Mouse (Mus musculus): ENCODE results near the gene Tfb2m. TPM values are rescaled to one million over a fixed set of nuclear protein-coding genes. Genes with fewer than 3 reads are reported as not detected.

Gene Tfb2m
- 9.2 and 31.4 TPM in 2 replicates for total RNA-seq (2015; ENCODE audit: low replicate concordance)
- 7.9 and 13.0 TPM in 2 replicates for total RNA-seq (2017; ENCODE audit: low replicate concordance)

DNA sequence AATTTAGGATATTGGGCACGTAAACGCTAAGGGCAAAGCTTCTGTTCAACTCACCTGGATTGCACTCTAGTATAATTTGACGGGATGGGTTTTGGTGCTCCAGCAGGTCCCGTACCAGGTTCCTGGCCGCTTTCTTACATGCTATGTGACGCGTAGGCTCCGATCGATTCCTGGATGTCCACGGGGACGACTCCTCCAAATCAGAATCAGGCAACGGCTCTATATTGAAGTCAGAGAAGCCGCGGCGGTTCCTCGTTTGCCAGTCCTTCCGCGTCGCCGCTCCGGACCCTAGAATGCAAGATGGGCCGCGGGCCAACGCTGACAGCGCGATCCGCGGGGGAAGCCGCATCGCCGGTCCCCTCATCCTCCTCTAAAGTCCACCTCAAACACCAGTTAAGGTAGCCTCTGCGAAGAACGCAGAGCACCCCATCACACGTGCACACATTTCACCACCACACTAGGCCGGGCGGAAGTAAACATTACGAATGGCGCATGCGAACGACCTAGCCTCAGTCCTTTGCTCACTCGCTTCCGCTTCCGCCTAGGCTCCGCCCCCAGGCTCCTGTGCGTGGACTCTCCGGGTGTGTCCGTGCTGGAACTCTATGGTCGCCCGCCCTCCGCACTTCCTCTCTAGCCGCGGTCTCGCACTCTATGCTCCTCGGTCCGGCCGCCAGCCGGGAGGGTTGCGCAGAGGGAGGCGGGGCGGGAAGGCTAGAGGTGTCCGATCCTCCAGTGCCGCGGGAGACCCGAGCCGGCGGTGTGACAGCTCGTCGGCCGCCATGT lies at the start of gene Tfb2m, which contains the start of gene Cnst:
Gene Tfb2m, minus strand, starts transcription at position 500 of the 783 bp plus-strand sequence.
Gene Cnst, plus strand, starts transcription at position 603 of the 783 bp plus-strand sequence.
- ATAC-seq (replicated peaks; ENCODE audit: low FRiP score, poor library complexity, severe bottlenecking) = peak; percentile 97

DNA sequence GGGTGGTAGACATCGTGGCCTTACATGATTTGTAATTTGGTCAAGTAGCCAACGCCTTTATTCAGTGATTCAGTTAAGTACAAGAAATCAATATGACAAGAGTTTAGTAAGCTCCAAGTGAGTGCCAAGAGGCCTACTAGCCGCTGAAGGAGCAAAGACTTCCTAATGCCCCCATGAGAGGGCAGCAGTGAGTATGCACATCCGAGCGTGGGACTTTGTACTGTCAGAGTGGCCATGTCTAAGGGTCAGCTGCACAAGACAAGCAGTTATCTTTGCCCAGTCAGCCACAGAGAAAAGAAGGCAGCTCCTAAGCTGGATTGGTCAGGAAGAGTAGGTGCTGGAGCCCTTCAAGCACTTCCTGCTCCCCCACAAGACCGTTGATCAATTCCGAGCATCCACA lies 46.9 kb upstream of the Tfb2m start:
- no peak for ATAC-seq (replicated peaks; ENCODE audit: low FRiP score, poor library complexity, severe bottlenecking)

DNA sequence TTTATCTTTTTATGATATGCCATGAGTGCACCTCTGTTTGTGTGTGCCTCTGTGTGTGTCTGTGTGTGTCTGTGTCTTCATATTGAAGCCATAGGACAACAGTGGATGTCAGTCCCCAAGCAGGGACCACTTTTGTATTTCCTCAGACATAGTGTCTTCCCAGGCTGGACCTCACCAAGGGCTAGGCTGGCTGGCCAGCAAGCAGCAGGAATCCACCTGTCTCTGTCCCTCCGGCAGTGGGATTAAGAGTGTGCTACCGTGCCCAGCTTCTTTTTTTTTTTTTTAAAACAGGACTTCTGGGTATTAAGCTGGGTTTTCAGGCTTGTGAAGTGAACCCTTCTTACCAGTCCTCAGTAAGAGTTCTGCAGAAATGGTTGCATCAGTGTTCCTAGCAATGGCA lies 46.1 kb upstream of the Tfb2m start:
- ATAC-seq (replicated peaks; ENCODE audit: low FRiP score, poor library complexity, severe bottlenecking) = no peak

DNA sequence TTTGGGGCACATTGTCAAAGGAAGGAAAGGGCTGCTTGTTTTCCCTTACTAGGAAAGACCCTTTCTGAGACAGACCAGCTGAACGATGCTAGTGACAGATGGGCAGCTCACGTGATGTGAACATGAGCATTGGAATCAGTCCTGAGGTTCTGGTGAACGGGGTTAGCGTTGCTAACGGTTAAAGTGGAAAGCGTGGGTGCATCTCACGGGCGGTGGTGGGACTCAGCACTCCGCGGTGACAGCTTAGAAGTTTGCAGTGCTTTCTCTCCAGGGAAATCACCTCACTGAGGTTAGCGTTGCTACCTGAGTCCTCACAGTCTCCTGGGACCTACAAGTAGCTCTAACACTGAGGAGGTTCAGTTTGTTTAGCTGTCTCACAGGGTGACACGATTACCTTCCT lies 45.6 kb upstream of the Tfb2m start:
- ATAC-seq (replicated peaks; ENCODE audit: low FRiP score, poor library complexity, severe bottlenecking) = no peak

DNA sequence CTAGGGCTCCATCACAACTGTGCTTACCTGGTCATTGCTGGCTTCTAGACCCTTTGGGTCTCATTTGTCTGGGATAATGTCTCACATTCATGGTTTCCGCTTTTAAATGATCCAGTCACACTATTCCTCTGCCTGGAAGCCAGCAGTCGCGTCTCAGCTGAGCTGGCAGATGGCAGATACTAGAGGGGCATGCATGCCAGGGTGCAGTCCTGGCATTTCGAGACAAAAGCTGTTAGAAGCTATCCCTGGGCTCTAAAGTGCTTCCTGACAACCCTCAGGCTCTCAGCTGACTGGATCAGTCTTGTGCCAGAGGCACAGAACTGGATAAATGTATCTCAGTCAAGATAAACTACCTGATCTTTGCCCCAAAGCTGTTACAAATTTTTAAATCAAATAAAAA lies 42.2 kb upstream of the Tfb2m start:
- no peak for ATAC-seq (replicated peaks; ENCODE audit: low FRiP score, poor library complexity, severe bottlenecking)

DNA sequence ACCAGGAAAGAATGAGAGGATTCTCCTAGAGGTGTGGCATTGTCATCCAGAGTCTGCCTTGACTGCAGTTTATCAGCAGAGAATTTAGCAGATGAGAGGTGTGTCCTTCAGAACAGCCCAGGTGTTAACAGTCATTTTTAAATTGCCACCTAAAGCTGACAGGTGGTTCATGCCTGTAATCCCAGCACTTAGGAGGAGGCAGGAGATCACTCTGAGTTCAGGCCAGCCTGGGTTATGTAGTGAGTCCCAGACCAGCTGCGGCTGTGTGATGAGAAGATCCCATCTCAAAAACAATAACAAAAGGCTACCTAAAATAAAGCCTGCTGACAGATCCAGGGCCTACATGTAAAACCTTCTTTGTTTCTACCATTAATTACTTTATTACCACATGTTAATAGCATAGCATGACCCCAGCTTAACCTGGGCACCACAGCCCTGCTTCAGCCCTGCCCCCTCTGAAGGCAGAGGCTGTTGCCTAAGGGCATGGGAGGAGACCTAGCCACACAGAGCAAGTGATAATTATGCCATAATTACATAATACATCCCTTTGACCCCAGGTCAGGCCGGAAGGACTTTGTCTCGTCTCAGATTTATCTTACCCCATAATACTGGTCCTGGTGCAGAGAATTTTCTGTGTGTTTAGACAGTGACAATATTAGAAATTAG lies 40.5 kb upstream of the Tfb2m start:
- ATAC-seq (replicated peaks; ENCODE audit: low FRiP score, poor library complexity, severe bottlenecking) = no peak

DNA sequence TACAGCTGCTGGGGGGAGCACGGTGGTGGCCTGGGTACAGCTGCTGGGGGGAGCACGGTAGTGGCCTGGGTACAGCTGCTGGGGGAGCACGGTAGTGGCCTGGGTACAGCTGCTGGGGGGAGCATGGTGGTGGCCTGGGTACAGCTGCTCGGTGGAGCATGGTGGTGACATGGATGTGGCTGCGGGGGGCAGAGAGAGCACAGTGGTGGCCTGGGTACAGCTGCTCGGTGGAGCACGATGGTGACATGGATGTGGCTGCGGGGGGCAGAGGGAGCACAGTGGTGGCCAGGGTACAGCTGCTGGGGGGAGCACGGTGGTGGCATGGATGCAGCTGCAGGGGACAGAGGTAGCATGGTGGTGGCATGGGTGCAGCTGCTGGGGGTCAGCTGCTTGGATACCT lies 39.6 kb upstream of the Tfb2m start:
- no peak for ATAC-seq (replicated peaks; ENCODE audit: low FRiP score, poor library complexity, severe bottlenecking)

DNA sequence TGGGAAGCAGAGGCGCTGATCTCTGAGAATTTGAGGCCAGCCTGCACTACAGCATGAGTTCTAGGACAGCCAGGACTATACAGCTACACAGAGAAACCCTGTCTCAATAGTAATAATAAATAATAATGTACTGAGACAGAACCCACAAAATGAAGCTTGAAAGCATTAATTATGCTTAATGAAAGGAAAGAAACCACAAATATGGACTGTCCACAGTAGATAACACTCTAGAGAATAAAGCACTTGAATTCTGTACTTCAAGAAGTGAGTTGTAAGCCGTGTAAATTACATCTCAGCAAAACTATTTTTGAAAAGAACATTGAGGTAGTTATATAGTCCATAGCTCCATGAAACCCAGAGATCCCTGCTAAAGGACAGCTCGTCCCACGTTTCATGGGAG lies 38.2 kb upstream of the Tfb2m start:
- ATAC-seq (replicated peaks; ENCODE audit: low FRiP score, poor library complexity, severe bottlenecking) = no peak

DNA sequence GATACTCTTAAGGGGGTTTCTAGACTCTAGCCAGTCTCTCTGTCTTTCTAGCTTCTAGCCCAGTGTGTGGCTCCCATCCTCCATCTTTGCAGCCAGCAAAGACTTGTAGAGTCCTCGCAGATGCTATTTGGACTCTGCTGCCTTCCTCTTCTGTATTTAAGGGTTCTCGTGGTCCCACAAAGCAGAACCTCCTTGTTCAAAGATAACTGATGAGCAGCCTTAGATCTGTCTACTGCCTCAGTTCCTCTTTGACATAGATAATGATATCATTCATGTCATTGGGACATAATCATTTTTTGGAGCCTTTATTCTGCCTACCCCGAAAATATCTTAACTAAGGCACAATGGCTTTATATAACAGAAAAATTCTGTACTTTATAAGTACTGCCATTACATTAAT lies 37.0 kb upstream of the Tfb2m start:
- ATAC-seq (replicated peaks; ENCODE audit: low FRiP score, poor library complexity, severe bottlenecking) = no peak

DNA sequence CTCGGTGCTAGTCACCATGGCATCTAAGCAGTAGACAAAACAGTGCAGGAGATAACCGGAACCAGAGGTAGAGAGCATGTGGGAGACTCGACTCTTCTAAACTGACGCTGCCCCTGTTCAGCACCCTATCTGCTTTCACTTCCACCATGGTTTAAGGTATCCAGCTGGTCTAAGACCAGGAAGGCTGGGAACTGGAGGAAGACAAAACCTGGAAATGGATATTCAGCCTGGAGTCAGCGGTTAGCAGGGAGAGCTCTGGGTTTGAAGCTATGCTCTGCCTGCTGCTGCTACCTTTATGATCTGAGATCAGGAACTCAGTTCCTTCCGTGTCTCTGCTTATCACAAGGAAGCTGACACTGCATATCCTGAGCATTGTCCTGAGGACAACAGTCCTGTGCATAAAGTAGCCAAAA lies 36.0 kb upstream of the Tfb2m start:
- no peak for ATAC-seq (replicated peaks; ENCODE audit: low FRiP score, poor library complexity, severe bottlenecking)

DNA sequence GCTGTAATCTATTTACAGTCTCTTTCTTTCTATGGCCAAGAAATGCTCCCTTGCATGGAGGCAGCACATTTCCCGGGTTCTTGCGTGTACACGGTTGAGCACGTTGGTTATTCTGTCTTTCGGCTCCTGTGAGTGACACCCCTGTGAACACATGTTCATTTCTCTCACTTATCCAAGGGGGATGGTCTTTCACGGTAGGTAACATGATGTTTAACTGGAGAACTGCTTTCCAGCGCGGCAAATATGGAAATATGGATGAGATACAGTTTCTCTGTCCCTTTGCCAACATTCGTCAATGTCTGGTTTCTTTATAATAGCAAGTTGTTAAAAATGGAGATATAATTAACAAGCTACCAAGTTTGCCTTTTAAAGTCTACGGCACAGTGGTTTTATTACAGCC lies 35.4 kb upstream of the Tfb2m start:
- no peak for ATAC-seq (replicated peaks; ENCODE audit: low FRiP score, poor library complexity, severe bottlenecking)

DNA sequence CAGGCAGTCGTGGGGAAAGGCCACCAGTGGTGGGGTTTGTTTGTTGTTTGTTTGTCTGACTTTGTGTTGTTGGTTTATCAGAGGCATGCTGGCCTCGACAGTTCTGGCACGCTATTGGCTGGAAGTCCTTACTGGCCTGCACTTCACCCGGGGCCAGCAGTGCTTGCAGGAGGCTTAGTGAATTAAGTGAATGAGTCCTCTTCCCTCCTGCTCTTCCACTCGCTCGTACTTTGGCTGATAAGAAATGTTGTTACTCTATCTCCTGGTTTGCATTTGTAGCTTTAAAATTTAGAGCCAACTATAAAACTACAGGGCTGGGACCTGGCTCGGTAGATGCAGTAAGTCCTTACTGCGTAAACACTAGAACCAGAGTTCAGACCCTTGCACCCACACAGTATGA lies 34.1 kb upstream of the Tfb2m start:
- ATAC-seq (replicated peaks; ENCODE audit: low FRiP score, poor library complexity, severe bottlenecking) = no peak

DNA sequence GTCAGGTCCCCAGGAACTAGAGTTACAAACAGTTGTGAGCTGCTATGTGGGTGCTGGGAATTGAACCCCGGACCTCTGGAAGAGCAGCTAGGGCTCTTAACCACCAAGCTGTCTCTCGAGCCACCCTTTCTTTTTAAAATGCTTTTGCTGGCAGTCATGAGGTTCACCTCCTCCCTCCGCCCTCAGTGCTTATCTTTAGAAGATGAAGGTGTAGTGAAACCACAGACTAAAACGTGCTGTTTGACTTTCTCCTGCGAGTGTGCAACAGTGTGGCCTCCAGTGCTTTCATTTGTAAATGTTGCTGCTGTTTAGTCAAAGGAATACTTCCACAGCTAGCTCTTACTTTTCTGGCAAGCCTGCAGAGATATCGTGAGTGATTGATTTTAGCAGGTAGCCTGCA lies 32.6 kb upstream of the Tfb2m start:
- no peak for ATAC-seq (replicated peaks; ENCODE audit: low FRiP score, poor library complexity, severe bottlenecking)

DNA sequence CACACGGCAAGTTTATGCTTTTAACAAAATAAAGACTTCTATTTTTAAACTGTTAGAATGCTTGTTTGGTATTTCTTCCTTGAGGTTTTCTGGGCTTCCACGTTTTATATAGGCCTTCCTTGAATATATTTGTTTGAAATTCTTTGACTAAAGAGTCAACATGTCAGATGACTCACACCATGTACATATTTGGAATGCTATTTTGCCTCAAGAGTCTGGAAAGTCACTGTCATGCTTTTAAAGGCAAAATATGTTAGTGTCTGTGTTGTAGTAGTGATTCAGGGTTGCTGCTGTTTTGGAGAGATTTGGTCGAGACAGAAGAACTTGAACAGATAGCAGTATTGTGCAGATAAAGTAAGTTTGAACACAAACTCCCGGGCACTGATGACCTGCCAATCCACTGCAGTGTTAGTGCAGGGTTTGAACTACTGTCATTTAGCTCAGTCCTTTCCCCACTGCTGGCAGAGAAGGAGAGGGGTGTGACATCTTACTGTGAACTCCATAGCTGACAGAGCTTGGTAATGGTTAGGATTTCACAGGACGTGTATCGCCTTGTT lies 27.7 kb upstream of the Tfb2m start:
- no peak for ATAC-seq (replicated peaks; ENCODE audit: low FRiP score, poor library complexity, severe bottlenecking)

DNA sequence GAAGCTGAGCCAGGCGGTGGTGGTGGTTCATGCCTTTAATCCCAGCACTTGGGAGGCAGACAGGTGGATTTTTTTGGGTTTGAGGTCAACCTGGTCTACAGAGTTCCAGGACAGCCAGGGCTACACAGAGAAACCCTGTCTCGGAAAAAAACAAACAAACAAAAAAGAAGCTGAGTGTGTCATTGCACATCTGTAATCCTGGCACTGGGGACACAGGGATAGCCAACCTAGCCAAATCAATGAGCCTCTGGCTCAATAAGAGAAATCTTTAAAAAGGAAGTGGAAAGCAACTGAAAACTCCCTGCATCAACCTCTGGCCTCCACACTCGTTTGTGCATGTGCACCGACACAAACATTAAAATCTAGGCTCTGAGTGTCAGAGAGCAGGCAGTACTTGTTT lies 25.6 kb upstream of the Tfb2m start:
- no peak for ATAC-seq (replicated peaks; ENCODE audit: low FRiP score, poor library complexity, severe bottlenecking)

DNA sequence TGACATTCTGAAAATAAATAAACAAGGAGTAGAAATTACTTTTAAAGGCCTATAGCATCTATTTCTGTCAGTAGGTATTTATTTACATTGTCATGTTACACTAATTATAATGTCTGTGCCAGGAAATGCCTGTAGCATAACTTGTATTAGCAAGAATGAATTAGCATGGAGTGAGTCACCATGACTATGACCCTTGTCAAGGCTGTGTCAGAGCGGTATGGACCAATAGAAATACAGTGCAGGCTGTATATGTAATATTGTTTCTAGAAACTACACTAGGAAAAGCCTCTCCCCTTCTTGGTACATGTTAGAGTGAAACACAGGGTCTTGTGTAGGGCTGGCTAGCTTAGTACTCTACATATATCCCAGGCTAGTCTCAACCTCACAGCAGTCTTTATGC lies 24.4 kb upstream of the Tfb2m start:
- ATAC-seq (replicated peaks; ENCODE audit: low FRiP score, poor library complexity, severe bottlenecking) = no peak

DNA sequence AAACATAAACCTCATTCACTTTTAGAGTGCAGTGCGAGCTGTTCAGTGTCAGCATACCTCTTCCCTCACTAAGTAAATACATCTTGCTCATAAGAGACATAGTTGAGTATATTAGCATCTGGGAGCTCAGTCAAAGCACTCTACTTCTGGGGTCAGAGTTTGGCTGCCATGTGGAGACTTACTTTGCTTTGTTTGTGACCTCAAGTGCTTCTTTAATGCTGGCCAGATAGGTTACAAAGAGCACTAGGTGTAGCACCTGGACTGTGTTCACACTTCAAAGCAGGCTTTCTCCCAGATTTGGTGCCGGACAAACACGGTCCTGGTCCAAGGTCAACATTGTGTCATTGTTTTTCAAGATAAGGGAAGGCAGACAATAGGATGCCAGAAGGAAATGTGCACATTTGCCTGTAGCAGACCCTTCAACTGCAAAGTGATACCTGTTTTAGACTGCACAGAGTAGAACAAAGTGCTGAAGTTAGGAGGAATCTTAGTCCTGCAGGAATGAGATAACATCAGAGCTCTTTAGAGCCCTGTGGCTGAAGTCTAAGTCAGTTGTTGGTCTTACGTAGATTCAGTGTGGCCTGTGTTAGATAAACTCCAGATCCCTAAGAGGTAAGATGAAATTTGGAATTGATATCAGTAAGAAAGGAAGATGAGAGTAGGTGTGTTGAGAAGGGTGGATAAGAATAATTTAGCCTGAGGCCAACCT lies 22.8 kb upstream of the Tfb2m start:
- ATAC-seq (replicated peaks; ENCODE audit: low FRiP score, poor library complexity, severe bottlenecking) = no peak

DNA sequence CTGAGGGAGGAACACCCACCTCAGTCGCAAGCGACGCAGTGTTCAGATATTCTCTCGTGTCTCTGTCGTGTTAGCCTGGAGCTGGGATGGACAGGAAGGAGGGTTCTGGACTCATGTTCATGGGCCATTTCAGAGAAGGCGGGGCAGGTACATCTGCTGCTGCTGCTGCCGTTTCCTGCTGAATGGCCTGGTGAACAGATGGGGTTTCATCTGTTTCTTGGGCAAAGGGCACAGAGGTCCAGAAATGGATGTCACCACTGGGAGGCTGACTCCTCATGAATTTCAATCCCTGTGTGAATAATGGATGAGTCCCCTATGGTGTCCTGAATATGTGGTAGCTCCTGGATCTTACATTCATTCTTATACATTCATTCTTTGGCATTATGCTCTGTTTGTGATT lies 21.5 kb upstream of the Tfb2m start:
- no peak for ATAC-seq (replicated peaks; ENCODE audit: low FRiP score, poor library complexity, severe bottlenecking)

DNA sequence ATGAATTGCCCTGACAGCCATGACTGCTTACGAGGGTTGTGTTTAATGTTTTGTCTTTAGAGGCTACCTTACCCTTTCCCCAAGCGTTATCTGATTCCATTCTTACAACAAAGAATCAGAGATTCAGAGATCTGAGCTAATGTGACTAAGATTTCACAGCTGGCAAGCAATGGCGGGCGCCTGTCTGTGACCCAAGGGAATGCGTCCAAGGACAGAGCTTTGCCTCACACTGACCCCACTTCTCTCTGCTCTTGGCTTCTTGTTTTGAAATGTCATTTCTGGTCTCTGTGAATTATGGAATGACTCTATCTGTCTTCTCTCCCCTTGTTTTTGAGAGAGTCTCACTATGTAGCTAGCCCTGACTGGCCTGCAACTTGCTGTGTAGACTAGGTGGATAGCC lies 17.9 kb upstream of the Tfb2m start:
- no peak for ATAC-seq (replicated peaks; ENCODE audit: low FRiP score, poor library complexity, severe bottlenecking)

DNA sequence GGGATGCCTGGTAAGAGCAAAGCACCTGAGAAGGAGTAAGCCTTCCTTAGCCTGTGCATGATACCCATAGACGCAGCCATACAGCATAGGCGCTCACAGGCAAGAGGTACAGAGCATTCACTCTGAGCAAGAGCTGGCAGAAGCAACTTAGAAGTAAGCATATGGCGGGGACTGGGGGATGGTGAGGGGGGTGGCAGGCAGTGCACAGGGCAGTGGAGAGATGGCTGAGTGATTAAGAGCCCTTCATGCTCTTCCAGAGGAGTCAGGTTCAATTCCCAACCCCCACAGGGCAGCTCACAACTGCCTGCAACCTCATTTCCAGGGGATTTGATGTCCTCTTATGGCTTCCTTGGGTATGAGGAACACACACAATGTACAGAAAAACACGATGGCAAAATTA lies 17.1 kb upstream of the Tfb2m start:
- ATAC-seq (replicated peaks; ENCODE audit: low FRiP score, poor library complexity, severe bottlenecking) = no peak

Data from erythroid progenitor cell, adult 5-6 weeks (primary cell).